Mouse (Mus musculus): Measurements from ENCODE around the gene C1qtnf9.

C1qtnf9 gene

DNA sequence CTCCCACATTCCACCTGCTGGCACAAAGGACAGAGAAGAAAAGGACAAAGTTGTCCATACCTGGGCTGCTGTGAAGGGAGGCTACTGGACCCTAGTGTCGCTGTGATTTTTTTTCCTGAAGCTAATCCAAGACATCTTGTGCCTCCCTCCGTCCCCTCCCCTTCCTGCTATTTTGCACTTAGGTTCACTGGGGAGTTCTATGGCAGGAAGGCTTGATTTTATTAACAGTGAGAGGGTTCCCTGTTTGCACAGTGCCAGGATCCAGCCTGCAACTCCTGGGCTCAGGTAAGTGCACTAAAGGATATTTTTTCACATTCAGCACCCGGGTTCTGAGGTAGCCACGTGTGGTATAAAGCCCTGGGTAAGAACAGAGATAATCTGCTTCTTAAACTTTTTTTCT, at the start of gene C1qtnf9:
C1qtnf9 (plus strand) TSS at position 251 of the 400 bp plus-strand sequence.
- no peak for DNase-seq

- DNase-seq: no peak
Measured at GRCm38 (mm10) chr14:60721304-60721703, 46.6 kb upstream of the C1qtnf9 start.

DNA sequence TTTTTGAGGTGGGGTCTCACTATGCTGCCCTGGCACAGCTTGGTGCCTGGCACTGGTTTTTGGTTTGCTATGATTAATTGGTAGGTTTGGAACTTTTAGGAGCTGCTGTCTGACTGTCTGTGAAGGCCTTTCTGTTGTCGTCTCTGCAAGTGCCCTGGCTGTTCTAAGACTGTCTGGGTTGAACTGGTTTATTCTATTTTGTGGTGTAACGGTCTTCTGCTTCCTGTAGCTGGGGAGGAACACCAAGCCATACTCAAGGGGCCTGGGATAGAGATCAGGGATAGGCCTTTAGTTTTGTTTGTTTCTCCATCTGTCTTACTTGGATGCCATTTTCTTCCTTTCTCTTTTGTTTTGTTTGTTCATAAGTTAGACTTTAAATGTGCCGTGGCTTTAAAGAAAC, 46.0 kb upstream of the C1qtnf9 start:
- DNase-seq: no peak

- peak; percentile 61 for DNase-seq
Measured at GRCm38 (mm10) chr14:60726091-60726490, 41.8 kb upstream of the C1qtnf9 start.

- DNase-seq: no peak
Measured at GRCm38 (mm10) chr14:60727130-60727529, 40.8 kb upstream of the C1qtnf9 start.

DNA sequence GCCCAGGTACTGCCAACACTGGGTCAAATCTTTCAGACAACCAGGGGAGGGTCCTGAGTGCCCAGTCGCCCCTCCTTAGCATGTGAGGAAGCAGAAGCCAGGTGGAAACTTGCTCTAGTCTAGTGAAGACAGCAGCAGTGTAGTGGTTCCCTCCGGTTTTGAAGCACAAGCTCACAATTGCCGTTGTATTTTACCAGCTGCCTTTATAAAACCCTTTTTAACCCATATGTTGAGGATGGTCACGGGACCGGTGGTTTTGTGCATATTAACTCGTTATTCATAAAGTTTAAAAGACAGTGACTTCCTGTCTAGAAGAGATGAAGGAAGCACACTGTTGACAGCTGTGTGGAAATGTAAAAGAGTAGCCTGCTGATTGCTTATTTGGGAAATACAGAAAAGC, 35.9 kb upstream of the C1qtnf9 start:
- DNase-seq: no peak

DNA sequence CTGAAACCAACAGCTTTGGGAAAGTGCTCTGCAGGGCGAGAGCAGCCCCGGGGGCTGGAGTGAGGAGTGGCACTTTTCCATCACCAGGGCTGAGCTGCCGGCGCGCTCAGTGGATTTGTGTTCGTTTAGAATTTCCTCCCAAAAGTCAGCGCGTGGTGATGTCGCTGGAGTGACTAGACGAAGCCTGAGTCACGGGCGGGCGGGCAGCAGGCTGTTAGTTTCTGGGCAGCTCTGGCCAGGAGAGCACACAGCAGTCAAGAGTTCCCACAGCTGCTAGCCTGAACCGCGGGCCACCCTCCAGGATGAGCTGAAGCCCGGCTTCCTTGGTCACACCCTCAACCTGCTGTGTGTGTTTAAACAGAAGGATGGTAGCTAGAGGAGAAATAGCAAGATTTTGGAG, 35.1 kb upstream of the C1qtnf9 start:
- peak; percentile 48 for DNase-seq

DNA sequence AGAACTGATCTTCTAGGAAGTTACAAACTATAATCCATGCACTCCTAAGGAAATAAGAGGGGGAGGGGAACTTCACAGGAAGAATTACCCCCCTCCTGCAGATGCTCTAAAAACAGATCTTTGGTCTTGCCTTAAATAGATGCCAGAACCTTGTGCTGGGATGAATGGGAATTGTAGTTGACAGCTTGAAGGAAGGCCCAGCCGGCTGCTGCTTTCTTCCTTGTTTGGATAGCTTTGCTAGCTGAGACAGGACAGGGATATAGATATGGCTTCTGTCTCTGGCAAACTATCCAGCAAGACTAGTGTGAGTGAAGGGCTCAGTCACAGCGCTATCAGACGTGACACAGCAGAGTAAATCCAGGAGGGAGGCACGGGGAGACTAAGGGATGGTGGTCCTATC, 34.2 kb upstream of the C1qtnf9 start:
- no peak for DNase-seq

GRCm38 (mm10) chr14:60735206-60735605, 32.7 kb upstream of the C1qtnf9 start:
- peak; percentile 30 for DNase-seq

- no peak for DNase-seq
Measured at GRCm38 (mm10) chr14:60735848-60736547, 31.9 kb upstream of the C1qtnf9 start.

GRCm38 (mm10) chr14:60736591-60737192, 31.2 kb upstream of the C1qtnf9 start:
- peak; percentile 43 for DNase-seq

DNA sequence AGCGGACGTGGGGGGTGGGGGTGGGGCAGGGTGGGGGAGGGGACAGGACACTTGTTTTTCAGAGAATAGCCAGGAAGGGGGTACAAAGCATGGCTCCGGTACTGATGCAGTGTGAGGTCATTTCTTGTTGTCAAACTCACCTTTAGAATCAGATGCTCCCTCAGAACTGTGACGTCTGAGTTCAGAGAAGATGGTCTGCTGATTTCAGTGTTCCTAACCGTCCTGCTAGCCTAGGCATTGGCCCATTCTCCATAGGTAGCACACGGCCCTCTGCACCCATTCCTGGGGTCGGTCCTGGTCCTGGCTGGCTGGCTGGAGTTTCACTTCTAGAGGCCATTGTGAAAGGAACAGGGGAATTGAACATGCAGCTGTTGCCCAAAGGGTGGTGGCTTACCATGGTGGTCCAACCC, 30.7 kb upstream of the C1qtnf9 start:
- no peak for DNase-seq

DNA sequence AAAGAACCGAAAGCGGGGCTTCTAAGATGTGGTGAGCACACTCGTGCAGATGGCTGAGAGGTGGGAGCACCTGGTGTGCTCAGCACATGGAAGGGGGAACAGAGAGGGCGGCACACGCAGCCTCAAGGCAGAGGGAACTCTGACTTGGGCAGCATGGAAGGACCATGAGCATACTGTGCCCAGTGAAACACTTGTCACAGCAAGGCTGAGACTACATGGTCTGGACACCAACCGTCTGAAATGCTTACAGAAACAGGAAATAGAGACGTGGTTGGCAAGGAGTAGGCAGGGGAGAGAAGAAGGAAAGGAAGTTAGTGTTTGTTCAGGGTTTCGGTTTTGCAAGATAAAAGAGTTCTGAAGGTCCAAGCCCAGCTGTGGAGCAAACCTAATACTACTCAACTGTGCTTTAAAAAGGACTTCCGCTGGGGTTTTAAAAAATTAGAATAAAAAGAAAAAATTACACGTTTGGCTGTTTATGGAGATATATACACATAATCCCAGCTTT, 29.4 kb upstream of the C1qtnf9 start:
- DNase-seq: no peak

DNA sequence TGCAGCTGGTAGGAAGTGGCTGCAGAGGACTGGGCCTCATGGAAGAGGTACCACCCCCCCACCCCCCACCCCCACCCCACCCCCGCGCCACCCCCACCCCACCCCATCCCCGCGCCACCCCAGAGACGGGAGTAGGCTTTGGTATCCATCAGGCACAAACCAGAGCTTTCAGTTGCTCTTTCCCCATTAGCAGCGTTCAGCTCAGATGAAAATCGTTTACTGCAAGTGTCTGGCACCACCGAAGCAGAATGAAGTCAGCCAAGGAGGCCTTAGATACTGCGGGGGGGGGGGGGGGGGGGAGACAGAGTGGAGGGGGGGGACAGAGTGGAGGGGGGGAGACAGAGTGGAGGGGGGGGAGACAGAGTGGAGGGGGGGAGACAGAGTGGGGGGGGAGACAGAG, 28.8 kb upstream of the C1qtnf9 start:
- DNase-seq: no peak

GRCm38 (mm10) chr14:60739616-60740015, 28.3 kb upstream of the C1qtnf9 start:
- no peak for DNase-seq

- no peak for DNase-seq
Measured at GRCm38 (mm10) chr14:60740507-60740906, 27.4 kb upstream of the C1qtnf9 start.

DNA sequence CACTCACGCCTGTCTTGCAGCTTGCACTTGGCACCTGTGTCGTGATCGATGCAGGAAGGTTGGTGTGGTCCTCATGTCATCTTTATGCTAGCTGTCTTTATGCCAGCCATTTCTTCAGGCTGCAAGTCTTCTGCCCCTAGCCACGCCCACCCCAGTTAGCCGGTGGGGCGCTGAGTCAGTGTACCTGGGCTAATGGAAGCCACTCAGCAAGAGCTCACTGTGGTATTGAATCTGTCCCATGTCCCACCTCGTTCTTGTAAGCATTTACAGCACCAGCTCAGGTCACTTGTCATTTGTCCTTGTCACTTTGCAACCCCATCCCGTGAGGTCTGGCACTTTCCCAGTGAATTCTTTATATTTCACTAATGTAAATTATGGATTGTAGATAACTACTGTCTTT, 26.9 kb upstream of the C1qtnf9 start:
- DNase-seq: no peak

- DNase-seq: peak; percentile 57
Measured at GRCm38 (mm10) chr14:60741490-60741981, 26.4 kb upstream of the C1qtnf9 start.

DNA sequence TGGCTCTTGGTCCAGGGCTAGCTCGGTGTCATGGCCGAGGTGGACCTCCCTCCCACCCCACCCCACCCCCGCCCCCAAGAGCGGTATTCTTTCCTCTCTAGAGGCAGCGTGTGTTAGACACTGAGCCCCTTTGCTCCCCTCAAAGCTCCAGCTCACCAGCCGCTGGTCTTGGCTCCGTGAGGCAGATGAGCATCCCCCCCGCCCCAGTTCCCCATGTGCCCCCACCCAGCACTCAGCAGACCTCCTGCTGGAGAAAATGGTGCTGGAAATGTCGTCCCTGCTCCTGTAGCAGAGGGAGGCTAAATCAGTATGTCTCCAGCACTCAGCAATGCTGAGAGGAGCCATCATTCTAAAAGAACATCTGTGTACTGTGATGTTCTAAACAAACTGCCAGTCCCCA, 24.3 kb upstream of the C1qtnf9 start:
- no peak for DNase-seq

GRCm38 (mm10) chr14:60745201-60745600, 22.7 kb upstream of the C1qtnf9 start:
- no peak for DNase-seq

- no peak for DNase-seq
Measured at GRCm38 (mm10) chr14:60746141-60746540, 21.8 kb upstream of the C1qtnf9 start.

DNA sequence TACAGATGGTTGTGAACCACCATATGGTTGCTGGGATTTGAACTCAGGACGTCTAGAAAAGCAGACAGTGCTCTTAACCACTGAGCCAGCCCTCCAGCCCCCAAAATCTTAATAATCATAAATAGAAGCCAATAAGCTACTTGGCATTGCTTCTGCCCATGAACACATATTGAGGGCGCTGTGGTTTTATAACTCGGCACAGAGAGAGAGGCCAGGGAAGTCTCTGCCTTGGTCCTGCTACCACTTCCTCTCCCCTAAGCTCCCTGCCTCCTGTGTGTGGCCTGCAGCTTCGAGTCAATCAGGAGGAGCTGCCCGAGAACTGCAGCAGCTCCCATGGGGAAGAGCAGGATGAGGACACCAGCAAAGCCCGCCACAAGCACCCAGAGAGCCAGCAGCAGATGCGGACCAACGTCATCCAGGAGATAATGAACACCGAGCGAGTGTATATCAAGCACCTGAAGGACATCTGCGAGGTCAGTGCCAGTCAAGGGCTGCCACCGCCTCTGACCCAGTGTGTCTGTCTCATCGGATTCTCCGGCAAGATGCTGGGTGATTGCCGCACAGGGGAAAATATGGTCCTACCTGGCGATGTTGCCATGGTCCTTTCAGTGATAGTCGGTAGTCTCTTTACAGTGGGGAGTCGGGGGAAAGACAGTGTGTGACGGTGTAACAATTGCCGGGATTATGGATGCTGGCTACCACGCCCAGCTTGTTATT, 20.6 kb upstream of the C1qtnf9 start:
- no peak for DNase-seq

- no peak for DNase-seq
Measured at GRCm38 (mm10) chr14:60749880-60750279, 18.1 kb upstream of the C1qtnf9 start.

GRCm38 (mm10) chr14:60751581-60751980, 16.4 kb upstream of the C1qtnf9 start:
- DNase-seq: no peak

Data from kidney, postnatal 14 days (tissue).